Mouse (Mus musculus): ENCODE data around the gene Rbms1.

The Rbms1 gene

DNA sequence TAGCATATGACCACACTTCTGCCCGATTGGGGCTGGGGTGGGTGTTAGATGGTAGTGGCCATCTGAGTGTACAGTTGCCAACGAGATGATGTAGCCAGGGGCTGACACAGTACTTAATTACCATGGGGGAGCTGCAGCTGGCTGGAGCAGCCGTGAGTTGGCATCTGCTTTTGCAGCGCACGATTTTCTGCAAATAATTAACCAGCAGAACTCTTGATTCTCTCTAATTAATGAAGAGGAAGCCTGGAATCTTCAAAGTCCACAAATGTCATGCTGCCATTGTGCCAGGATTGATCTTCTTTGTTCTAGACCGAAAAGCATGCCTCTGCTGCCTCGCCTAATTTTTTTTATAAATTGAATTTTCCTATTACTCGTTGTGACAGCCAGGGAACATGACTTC is 249.1 kb downstream of the Rbms1 start:
- no peak for DNase-seq (ENCODE audit: low read depth, low spot score)

GRCm38 (mm10) chr2:60712891-60713290 is 250.1 kb downstream of the Rbms1 start:
- no peak for DNase-seq (ENCODE audit: low read depth, low spot score)

DNA sequence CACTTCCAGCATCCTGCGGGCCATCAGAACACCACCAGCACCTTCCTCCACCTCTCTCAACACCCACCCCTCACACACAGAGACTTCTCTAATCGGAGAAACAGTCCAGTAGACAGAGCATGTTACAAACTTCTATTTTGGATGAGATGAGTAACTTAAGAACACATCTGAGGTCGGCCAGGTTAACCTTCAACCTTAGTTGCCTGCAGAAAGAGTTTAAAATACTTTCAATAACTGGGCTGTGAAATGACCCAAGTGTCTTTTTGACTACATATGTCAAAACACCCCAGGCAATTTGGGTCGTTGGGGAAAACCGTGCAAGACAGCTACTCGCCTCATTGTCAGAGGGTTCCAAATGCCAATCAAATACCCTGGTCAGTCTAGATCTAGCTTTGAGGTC is 250.5 kb downstream of the Rbms1 start:
- no peak for DNase-seq (ENCODE audit: low read depth, low spot score)

GRCm38 (mm10) chr2:60711098-60711880 is 251.7 kb downstream of the Rbms1 start:
- DNase-seq (ENCODE audit: low read depth, low spot score) = no peak

DNA sequence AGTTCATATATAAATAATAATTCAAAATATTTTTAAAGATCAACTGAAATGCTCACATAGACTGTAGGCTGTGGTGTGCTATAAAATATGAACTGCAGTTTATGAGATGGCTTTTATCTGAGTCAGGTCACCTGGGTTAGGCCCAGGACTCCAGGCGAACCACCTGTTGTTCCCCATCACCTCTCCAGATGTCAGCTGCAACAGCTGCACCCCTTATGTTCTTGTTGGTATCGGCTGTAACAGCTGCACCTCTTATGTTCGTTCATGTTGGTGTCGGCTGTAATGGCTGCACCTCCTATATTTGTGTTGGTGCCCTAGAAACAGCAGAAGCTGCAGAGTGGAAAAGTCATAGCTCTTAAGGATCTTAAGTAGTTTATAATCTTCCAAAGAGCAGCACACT is 252.7 kb downstream of the Rbms1 start:
- no peak for DNase-seq (ENCODE audit: low read depth, low spot score)

DNA sequence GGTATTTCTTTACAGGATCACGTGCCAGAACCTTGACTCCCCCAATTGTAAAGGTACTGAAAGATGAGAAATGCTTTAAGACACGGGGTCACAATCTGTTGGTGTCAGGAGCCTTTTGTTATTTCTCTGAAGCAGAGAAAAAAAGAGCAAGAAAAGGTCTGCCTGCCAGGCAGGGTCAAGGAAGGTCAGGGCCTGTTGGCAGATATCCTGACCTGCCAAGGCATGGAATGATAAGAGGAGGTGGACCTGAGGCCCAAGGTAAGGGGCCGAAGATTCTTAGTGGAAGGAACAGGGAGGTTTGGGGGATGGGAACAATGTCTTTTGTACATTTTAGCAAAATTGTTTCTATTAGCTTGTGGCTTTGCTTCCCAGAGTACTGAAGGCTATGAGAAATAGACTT is 254.3 kb downstream of the Rbms1 start:
- DNase-seq (ENCODE audit: low read depth, low spot score) = no peak

DNA sequence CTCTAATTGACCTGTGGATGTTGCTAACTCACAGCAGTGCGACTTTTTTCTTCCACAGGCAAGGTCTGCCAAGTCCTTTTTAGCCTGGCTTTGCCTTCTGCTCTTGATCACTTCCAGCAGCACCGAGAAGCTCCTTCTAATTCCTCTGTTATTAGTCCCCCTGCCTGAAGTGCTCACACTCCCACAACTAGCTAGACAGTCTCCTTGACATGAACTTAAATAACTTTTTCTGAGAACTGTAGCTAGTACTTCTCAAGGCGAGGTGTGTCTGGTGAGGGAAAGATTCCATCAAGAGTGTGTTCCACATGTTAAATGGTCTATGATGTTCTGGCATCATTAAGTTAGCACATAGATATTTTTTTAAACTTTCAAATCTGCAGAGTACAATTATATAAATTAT is 256.1 kb downstream of the Rbms1 start:
- no peak for DNase-seq (ENCODE audit: low read depth, low spot score)

- DNase-seq (ENCODE audit: low read depth, low spot score) = no peak
Measured at GRCm38 (mm10) chr2:60705426-60705825, 257.6 kb downstream of the Rbms1 start.

DNA sequence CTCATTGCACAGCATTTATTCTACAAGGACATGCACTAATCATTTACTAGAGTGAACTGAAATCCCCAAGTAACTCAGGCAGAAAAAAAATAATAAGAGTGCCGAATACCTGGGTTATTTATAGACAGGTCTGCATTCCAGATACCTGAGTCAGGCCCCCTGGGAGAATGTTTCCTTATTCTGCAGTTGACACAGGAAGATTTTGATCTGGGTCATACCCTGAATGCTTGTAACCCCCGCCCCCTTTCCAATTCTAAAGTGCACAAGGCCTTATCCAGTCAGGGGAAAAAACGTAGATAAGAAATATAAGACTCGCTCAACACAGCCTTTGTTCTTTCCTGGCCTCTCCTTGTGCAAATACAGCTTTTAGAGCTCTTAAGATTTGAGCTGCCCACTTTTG is 259.7 kb downstream of the Rbms1 start:
- no peak for DNase-seq (ENCODE audit: low read depth, low spot score)

DNA sequence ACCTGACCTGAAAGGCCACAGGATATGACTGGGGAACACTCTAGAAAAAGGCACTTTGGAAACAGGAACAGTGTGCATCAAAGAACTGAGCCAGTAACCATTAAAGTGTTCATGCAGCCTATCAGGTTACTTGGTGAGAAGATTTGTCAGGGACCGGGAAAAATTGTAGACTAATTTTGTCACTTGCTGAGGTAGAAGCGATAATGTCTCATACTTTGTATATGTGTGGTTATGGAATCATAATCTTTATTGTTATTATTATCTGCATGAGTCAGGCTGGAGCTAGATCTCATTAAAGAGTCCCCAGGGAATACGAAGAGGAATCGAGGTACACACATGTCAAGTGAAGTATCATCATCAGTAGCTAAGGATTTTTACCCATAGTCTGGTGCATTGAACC is 262.0 kb downstream of the Rbms1 start:
- DNase-seq (ENCODE audit: low read depth, low spot score) = no peak
